Mouse (Mus musculus) liver, embryonic 16.5 days (tissue): ENCODE measurements around the gene Bbs1. TPM values are rescaled to one million over a fixed set of nuclear protein-coding genes. Genes with fewer than 3 reads are reported as not detected.
"Not testable (repeated sequence)": the region's sequence is repeated elsewhere in the genome, so short reads cannot be mapped to it uniquely, and the experiment has no call there.

Experiments
- ATAC-seq: fragments of 200-750 bp; cut with Nextera tagmentation; 2 replicates; pipeline ENCODE4 v1.8.0; 2017; ENCODE audit warnings: low read depth, mild to moderate bottlenecking, moderate number of reproducible peaks, moderate library complexity
- H3K27ac ChIP-seq: fragments of 300-500 bp; sonication (generic); 2 replicates; pipeline ENCODE4 v1.5.1; 2014; ENCODE audit warnings: mild to moderate bottlenecking, low read length
- H3K27me3 ChIP-seq: fragments of 300-500 bp; sonication (generic); 2 replicates; pipeline ENCODE4 v1.6.1; 2014; ENCODE audit warnings: low read depth, low read length, mixed read lengths; ENCODE audit not compliant: control insufficient read depth, insufficient read depth
- H3K36me3 ChIP-seq: fragments of 300-500 bp; sonication (generic); 2 replicates; pipeline ENCODE4 v1.6.1; 2014; ENCODE audit warnings: mild to moderate bottlenecking; ENCODE audit not compliant: control insufficient read depth, insufficient read depth
- H3K4me1 ChIP-seq: fragments of 300-500 bp; sonication (generic); 2 replicates; pipeline ENCODE4 v1.6.1; 2014; ENCODE audit warnings: low read depth, low read length, mixed read lengths; ENCODE audit not compliant: control insufficient read depth
- H3K4me2 ChIP-seq: fragments of 300-500 bp; sonication (generic); 2 replicates; pipeline ENCODE4 v1.6.1; 2014; ENCODE audit warnings: low read depth, low read length, mixed read lengths
- H3K4me3 ChIP-seq: fragments of 300-500 bp; sonication (generic); 2 replicates; pipeline ENCODE4 v1.5.1; 2014; ENCODE audit warnings: low read depth, mild to moderate bottlenecking, low read length
- H3K9ac ChIP-seq: fragments of 300-500 bp; sonication (generic); 2 replicates; pipeline ENCODE4 v1.6.1; 2014; ENCODE audit warnings: low read depth, low read length
- H3K9me3 ChIP-seq: fragments of 300-500 bp; sonication (generic); replicated peaks from 2 replicates; pipeline ENCODE4 v1.6.1; 2016; ENCODE audit warnings: low read length; ENCODE audit not compliant: control insufficient read depth
- WGBS: fragments of 180-500 bp; shearing (Covaris S2); extraction: QIAGEN DNeasy Blood & Tissue Kit; methylation state at CpG from one replicate; pipeline ENCODE4 v1.1.7; 2014; ENCODE audit not compliant: insufficient replicate concordance; 5-methylcytosine and 5-hydroxymethylcytosine counted together
- polyA plus RNA-seq: library from polyadenylated mRNA; unstranded; fragments of >200 nt; fragmentation: Nextera tagmentation; extraction: Ambion mirVana; gene quantifications from 2 replicates; pipeline ENCODE4 v1.2.1, GENCODE M21; 2015

Bbs1 gene
- 0.95 and 1.2 TPM in 2 replicates for polyA plus RNA-seq

DNA sequence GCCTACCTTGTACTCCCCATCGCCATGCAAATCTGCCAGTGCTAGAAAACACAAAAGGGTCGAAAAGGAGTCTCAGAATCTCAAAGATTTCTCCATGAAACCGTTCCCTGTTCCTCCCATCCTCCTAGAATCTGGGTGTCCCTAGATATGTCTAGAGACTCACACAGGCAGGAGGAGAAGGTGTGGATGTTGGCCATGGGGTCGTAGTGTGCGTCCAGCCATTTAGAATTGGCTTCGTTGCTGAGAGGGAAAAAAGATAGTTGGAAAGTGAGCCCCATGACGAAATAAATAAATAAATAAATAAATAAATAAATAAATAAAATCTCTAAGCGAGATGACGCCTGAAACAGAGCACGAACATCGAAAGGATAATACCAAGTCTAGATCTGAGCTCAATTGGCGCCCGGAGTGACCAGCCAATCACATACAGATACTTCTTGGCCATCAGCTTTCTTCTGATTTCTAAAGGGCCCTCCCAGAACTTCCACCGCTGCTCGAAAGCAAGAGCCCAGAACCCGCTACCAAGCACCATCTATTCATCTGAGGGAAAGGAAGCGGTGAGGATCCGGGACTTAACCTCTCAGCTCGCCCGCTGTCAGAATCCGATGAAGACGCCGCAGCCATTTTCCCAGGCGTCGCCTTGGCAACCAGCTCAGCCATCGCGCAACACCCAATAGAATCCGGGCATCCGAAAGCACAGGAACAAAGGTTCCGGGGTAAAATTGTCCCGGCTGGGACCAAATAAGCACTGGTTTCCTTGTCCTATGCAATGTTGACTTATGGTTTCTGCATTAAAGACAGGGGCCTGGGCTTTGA is at the start of gene Bbs1:
TSS of gene Bbs1 (minus strand) at position 650 of the 816 bp plus-strand sequence.
- Histone ChIP-seq H3K27me3 (no peaks in the 10 kb centered on the region), H3K9me3 (no peaks in the 10 kb centered on the region), H3K4me2 (peak within 1 kb of the TSS; percentile 79), H3K27ac (no peak within 1 kb of the TSS), H3K4me3 (peak within 1 kb of the TSS; percentile 70), H3K9ac (peak within 1 kb of the TSS; percentile 55), H3K36me3 (peaks cover 8% of the 10 kb centered on the region; the same call in 1 of the 2 replicates), H3K4me1 (peaks cover 3% of the 10 kb centered on the region; the same call in 1 of the 2 replicates)
- WGBS: 10% methylated on average over 31 of the region's 31 CpGs
- peak; percentile 65; the same call in 1 of the 2 replicates for ATAC-seq

GRCm38 (mm10) chr19:4948641-4949040 is 42.2 kb upstream of the Bbs1 start:
- H3K4me2 ChIP-seq, H3K27me3 ChIP-seq, ATAC-seq, H3K36me3 ChIP-seq, H3K4me3 ChIP-seq, H3K9ac ChIP-seq, H3K27ac ChIP-seq, H3K9me3 ChIP-seq, H3K4me1 ChIP-seq: not testable (repeated sequence)
- 68% methylated on average over 9 of the region's 9 CpGs for WGBS

- Histone ChIP-seq H3K27ac (no peak overlapping the region), H3K4me1 (peaks cover 10% of the 10 kb centered on the region), H3K36me3 (no peaks in the 10 kb centered on the region), H3K9me3 (no peaks in the 10 kb centered on the region), H3K27me3 (peaks cover 34% of the 10 kb centered on the region), H3K9ac (no peak overlapping the region), H3K4me2 (no peak overlapping the region), H3K4me3 (no peak overlapping the region)
- no peak for ATAC-seq
- 31% methylated on average over 6 of the region's 6 CpGs for WGBS
These were observed 39.1 kb upstream of the Bbs1 start for GRCm38 (mm10) chr19:4945540-4945939.

- H3K4me3 ChIP-seq: peak overlapping the region; percentile 64
- ATAC-seq: peak; percentile 14; the same call in 1 of the 2 replicates
- H3K9ac ChIP-seq: no peak overlapping the region
- H3K4me2 ChIP-seq: peak overlapping the region; percentile 92
- peaks cover 10% of the 10 kb centered on the region for H3K4me1 ChIP-seq
- WGBS: 10% methylated on average over 13 of the region's 13 CpGs
- H3K27ac ChIP-seq: no peak overlapping the region
- peaks cover 40% of the 10 kb centered on the region for H3K27me3 ChIP-seq
- no peaks in the 10 kb centered on the region for H3K36me3 ChIP-seq
- no peaks in the 10 kb centered on the region for H3K9me3 ChIP-seq
These were observed 36.8 kb upstream of the Bbs1 start for GRCm38 (mm10) chr19:4943253-4943588.

- Histone ChIP-seq H3K36me3 (no peaks in the 10 kb centered on the region), H3K9ac (peak within 1 kb of the TSS; percentile 34; the same call in 1 of the 2 replicates), H3K9me3 (no peaks in the 10 kb centered on the region), H3K4me1 (peaks cover 10% of the 10 kb centered on the region), H3K4me2 (peak within 1 kb of the TSS; percentile 92), H3K4me3 (peak within 1 kb of the TSS; percentile 64), H3K27me3 (peaks cover 43% of the 10 kb centered on the region), H3K27ac (no peak within 1 kb of the TSS)
- WGBS: under 1% methylated on average over 54 of the region's 55 CpGs
- peak; percentile 95 for ATAC-seq
These were observed 36.3 kb upstream of the Bbs1 start, which contains the start of gene Peli3 for GRCm38 (mm10) chr19:4942551-4943252. TSS of gene Peli3 (minus strand) at chr19:4943127.

- Histone ChIP-seq H3K4me2 (no peak overlapping the region), H3K9me3 (no peaks in the 10 kb centered on the region), H3K36me3 (no peaks in the 10 kb centered on the region), H3K4me1 (peaks cover 4% of the 10 kb centered on the region), H3K4me3 (no peak overlapping the region), H3K27ac (no peak overlapping the region), H3K27me3 (peaks cover 27% of the 10 kb centered on the region), H3K9ac (no peak overlapping the region)
- ATAC-seq: no peak
- WGBS: 65% methylated on average over 17 of the region's 17 CpGs
These were observed 31.2 kb upstream of the Bbs1 start for GRCm38 (mm10) chr19:4937444-4938310.

- no peaks in the 10 kb centered on the region for H3K9me3 ChIP-seq
- H3K36me3 ChIP-seq: no peaks in the 10 kb centered on the region
- H3K9ac ChIP-seq: no peak overlapping the region
- H3K4me1 ChIP-seq: no peaks in the 10 kb centered on the region
- no peak overlapping the region for H3K4me2 ChIP-seq
- no peak overlapping the region for H3K27ac ChIP-seq
- H3K27me3 ChIP-seq: peaks cover 19% of the 10 kb centered on the region
- no peak overlapping the region for H3K4me3 ChIP-seq
- 55% methylated on average over 2 of the region's 2 CpGs for WGBS
- no peak for ATAC-seq
These were observed 30.5 kb upstream of the Bbs1 start for GRCm38 (mm10) chr19:4936896-4937295.

DNA sequence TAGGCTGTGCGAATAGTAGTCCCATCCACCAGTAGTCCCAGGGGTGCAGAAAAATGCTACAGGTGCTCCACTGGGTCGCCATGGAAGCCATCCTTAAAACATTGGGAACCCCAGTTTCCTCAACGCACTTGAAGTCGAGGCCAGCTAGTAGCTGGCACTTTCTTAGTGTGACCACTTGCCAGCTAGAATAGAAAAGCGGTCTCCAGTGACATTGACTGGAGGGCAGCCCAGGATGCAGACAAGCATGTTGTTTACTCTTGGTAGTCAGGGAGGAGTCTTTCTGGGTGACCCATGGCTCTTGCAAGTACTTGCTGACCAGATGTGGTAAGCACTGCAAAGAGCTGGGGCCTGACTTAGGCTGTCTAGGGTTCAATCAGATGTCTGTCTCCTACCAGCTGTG is 22.4 kb upstream of the Bbs1 start:
- peak overlapping the region; percentile 82; the same call in 1 of the 2 replicates for H3K4me3 ChIP-seq
- peak overlapping the region; percentile 60 for H3K9ac ChIP-seq
- 60% methylated on average over 5 of the region's 5 CpGs for WGBS
- no peaks in the 10 kb centered on the region for H3K27me3 ChIP-seq
- no peaks in the 10 kb centered on the region for H3K9me3 ChIP-seq
- H3K27ac ChIP-seq: no peak overlapping the region
- ATAC-seq: no peak
- H3K36me3 ChIP-seq: no peaks in the 10 kb centered on the region
- H3K4me1 ChIP-seq: peaks cover 16% of the 10 kb centered on the region
- peak overlapping the region; percentile 81 for H3K4me2 ChIP-seq
